Mouse (Mus musculus): ENCODE results near the gene Macrod2. TPM values are rescaled to one million over a fixed set of nuclear protein-coding genes. Genes with fewer than 3 reads are reported as not detected.
A peak's percentile ranks its signal among the peaks of the same experiment; 100 is the strongest.

The Macrod2 gene
- polyA plus RNA-seq, 1 experiment from 2014 or later: 34.8 TPM

DNA sequence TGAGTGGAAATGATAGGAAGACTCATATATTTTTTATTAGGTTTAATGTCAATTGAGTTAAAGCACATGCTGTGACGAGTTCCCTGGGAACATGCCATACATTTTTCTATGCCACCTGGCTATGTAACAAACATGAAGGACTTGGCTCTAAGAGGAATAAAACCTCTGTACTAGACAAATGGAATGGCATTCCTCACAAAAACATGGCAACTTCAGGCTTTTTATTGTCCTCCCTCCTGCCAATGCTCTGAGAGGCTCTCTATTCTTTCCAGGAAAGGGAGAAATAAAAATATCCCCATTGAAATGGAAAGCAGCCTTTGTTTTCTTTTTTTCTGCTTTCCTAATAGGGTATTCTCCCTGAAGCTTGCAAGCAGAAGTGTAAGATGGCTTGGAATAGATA is 1559.7 kb downstream of the Macrod2 start:
- H3K27ac ChIP-seq: no peak overlapping the region
- no peaks in the 10 kb centered on the region for H3K36me3 ChIP-seq
- no peak for ATAC-seq (replicated peaks; ENCODE audit: low FRiP score)

GRCm38 (mm10) chr2:141955197-141955596 is 1560.1 kb downstream of the Macrod2 start:
- Histone ChIP-seq H3K27ac (no peak overlapping the region), H3K4me1 (no peaks in the 10 kb centered on the region), H3K9ac (no peak overlapping the region), H3K4me3 (replicated peaks) (no peak overlapping the region), H3K4me2 (no peak overlapping the region), H3K27me3 (no peaks in the 10 kb centered on the region), H3K9me3 (replicated peaks) (no peaks in the 10 kb centered on the region), H3K36me3 (no peaks in the 10 kb centered on the region)
- ATAC-seq (replicated peaks; ENCODE audit: low FRiP score): no peak
- 41% methylated on average over 3 of the region's 3 CpGs for WGBS

More for the DNA sequence above, 1559.7 kb downstream of the Macrod2 start:
- Histone ChIP-seq H3K4me1 (no peaks in the 10 kb centered on the region), H3K27me3 (no peaks in the 10 kb centered on the region), H3K9ac (no peak overlapping the region), H3K4me2 (no peak overlapping the region), H3K4me3 (replicated peaks) (no peak overlapping the region), H3K9me3 (replicated peaks) (no peaks in the 10 kb centered on the region)
- 78% methylated on average over 1 of the region's 1 CpGs for WGBS

GRCm38 (mm10) chr2:141962868-141963267 is 1567.8 kb downstream of the Macrod2 start:
- no peaks in the 10 kb centered on the region for H3K27me3 ChIP-seq
- no peak overlapping the region for H3K4me3 ChIP-seq (replicated peaks)
- H3K27ac ChIP-seq: no peak overlapping the region
- no peaks in the 10 kb centered on the region for H3K36me3 ChIP-seq
- no peaks in the 10 kb centered on the region for H3K4me1 ChIP-seq
- 56% methylated on average over 1 of the region's 1 CpGs for WGBS
- no peaks in the 10 kb centered on the region for H3K9me3 ChIP-seq (replicated peaks)
- ATAC-seq (replicated peaks; ENCODE audit: low FRiP score): no peak
- H3K9ac ChIP-seq: no peak overlapping the region
- H3K4me2 ChIP-seq: no peak overlapping the region

DNA sequence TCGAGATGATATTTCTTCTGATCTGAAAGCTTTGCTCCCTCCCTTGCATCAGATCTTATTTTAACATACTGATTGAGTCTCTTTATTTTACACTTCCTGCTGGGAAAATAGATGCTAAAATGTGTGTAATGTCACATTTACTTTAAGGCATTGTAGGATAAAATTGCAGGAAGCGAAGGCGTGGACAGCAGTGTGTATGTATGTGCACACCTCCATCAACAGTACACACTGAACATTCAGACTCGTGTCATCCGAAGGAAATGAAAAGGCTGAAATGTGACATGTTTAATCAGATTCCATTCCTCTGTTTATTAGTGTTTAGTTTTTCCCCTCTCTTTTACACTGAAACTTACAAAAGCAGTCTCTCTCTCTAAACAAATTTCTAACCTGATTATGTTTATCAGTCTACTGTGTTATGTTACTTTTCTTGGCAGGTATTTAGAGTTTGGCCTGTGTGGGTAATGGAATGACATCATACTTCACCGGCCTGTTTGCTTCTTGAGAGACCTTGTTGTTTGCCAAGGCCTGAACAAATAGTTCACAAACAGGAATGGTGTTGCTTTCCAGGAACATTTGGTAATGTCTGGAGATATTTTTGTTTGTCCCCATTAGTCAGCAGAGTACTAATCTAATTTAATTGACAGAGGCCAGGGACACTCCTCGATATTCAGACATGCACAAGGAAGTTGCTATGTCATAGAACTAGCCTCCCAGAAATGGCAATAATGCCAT is 1588.7 kb downstream of the Macrod2 start:
- 83% methylated on average over 7 of the region's 7 CpGs for WGBS

GRCm38 (mm10) chr2:141998901-141999300 is 1603.8 kb downstream of the Macrod2 start:
- H3K27ac ChIP-seq: no peak overlapping the region
- H3K4me2 ChIP-seq: no peak overlapping the region
- no peaks in the 10 kb centered on the region for H3K27me3 ChIP-seq
- no peaks in the 10 kb centered on the region for H3K9me3 ChIP-seq (replicated peaks)
- ATAC-seq (replicated peaks; ENCODE audit: low FRiP score): no peak
- no peaks in the 10 kb centered on the region for H3K4me1 ChIP-seq
- no peaks in the 10 kb centered on the region for H3K36me3 ChIP-seq
- 82% methylated on average over 6 of the region's 6 CpGs for WGBS
- H3K9ac ChIP-seq: no peak overlapping the region
- H3K4me3 ChIP-seq (replicated peaks): no peak overlapping the region

More for the DNA sequence above, 1588.7 kb downstream of the Macrod2 start:
- no peak overlapping the region for H3K4me3 ChIP-seq (replicated peaks)
- H3K4me2 ChIP-seq: no peak overlapping the region
- ATAC-seq (replicated peaks; ENCODE audit: low FRiP score): no peak
- H3K9me3 ChIP-seq (replicated peaks): no peaks in the 10 kb centered on the region
- no peaks in the 10 kb centered on the region for H3K36me3 ChIP-seq
- H3K27me3 ChIP-seq: no peaks in the 10 kb centered on the region
- H3K27ac ChIP-seq: no peak overlapping the region
- H3K4me1 ChIP-seq: no peaks in the 10 kb centered on the region
- no peak overlapping the region for H3K9ac ChIP-seq

- Histone ChIP-seq H3K4me2 (no peak overlapping the region), H3K27ac (no peak overlapping the region), H3K4me3 (replicated peaks) (no peak overlapping the region), H3K36me3 (no peaks in the 10 kb centered on the region), H3K9me3 (replicated peaks) (no peaks in the 10 kb centered on the region), H3K9ac (no peak overlapping the region), H3K4me1 (no peaks in the 10 kb centered on the region), H3K27me3 (no peaks in the 10 kb centered on the region)
- ATAC-seq (replicated peaks; ENCODE audit: low FRiP score): 0 out of 2 replicates have a peak, but pooled peaks have one; percentile 54
- 58% methylated on average over 4 of the region's 4 CpGs for WGBS
These were observed 1629.5 kb downstream of the Macrod2 start for GRCm38 (mm10) chr2:142024534-142025155.

GRCm38 (mm10) chr2:142026721-142027120 is 1631.6 kb downstream of the Macrod2 start:
- Histone ChIP-seq H3K4me1 (0 out of 2 replicates have a peak, but pooled peaks cover 3% of the 10 kb centered on the region), H3K36me3 (no peaks in the 10 kb centered on the region), H3K4me2 (no peak overlapping the region), H3K27ac (no peak overlapping the region), H3K9me3 (replicated peaks) (no peaks in the 10 kb centered on the region), H3K9ac (no peak overlapping the region), H3K27me3 (no peaks in the 10 kb centered on the region), H3K4me3 (replicated peaks) (no peak overlapping the region)
- no peak for ATAC-seq (replicated peaks; ENCODE audit: low FRiP score)

DNA sequence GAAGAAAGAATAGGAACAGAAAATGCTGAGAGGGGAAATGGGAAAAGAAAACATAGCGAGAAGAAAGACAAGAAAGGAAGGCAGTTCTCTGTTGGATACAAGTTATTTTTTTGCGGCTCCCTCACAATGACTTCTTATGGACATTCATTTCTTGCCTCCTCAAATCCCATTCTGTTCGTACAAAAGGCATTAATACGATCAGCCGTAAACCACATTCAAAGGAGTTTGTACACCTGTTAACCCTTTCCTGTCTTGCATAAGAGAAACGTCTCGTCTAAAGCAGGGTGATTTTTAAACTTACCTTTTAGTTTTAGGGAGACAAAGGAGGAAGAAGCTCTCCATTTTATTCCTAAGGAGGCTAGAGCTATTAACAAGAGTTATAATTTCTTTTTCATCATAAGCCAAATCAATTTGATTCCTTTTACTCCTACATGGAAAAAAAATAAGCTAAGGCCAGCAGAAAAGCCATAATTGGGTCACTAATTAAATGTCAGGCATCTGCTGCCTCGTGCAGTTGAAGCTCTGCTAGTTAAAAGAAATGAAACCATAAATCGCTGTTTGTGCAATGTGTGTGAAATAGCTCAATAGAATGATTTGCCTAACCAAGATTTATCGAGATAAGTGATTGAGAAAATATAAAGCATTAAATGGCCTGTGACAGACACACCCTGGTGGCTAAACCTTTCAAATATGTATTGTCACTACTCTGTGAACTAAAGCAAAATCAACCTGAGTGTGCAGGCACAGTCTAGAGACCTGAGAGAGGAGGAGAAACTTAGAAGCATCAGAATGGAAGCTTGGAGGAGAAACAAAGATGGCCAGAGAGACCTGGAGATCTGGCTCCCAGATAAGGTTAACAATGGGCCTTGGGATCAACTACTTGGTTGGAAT is 1635.9 kb downstream of the Macrod2 start:
- Histone ChIP-seq H3K9ac (no peak overlapping the region), H3K9me3 (replicated peaks) (no peaks in the 10 kb centered on the region), H3K27ac (no peak overlapping the region), H3K4me1 (0 out of 2 replicates have a peak, but pooled peaks cover 3% of the 10 kb centered on the region), H3K4me3 (replicated peaks) (no peak overlapping the region), H3K27me3 (no peaks in the 10 kb centered on the region), H3K4me2 (no peak overlapping the region), H3K36me3 (no peaks in the 10 kb centered on the region)
- 47% methylated on average over 10 of the region's 10 CpGs for WGBS
- no peak for ATAC-seq (replicated peaks; ENCODE audit: low FRiP score)

DNA sequence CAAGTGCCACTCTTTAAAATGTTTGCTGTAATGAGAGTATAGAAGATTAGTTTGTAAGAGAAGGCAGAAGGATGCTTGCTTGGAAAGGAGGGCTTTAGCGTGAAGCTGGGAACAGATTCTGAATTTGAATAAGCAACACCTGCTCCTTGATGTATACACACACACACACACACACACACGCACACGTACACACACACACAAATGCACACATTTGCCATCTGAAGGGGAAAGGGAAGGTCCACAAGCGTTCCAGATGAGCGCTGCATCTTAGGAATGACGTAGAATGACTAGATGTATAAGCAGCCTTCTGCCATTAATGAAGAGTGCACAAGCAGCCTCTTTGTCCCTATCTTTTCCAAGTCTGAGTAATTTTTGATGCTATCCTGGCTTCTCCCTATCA is 1660.5 kb downstream of the Macrod2 start:
- ATAC-seq (replicated peaks; ENCODE audit: low FRiP score): no peak
- WGBS: 95% methylated on average over 6 of the region's 6 CpGs
- Histone ChIP-seq H3K9me3 (replicated peaks) (no peaks in the 10 kb centered on the region), H3K4me3 (replicated peaks) (no peak overlapping the region), H3K27me3 (no peaks in the 10 kb centered on the region), H3K4me1 (peaks cover 7% of the 10 kb centered on the region), H3K27ac (no peak overlapping the region), H3K36me3 (no peaks in the 10 kb centered on the region), H3K4me2 (no peak overlapping the region), H3K9ac (no peak overlapping the region)

GRCm38 (mm10) chr2:142057889-142058750 is 1663.0 kb downstream of the Macrod2 start:
- Histone ChIP-seq H3K36me3 (no peaks in the 10 kb centered on the region), H3K9me3 (replicated peaks) (no peaks in the 10 kb centered on the region), H3K4me2 (no peak overlapping the region), H3K27ac (no peak overlapping the region), H3K27me3 (no peaks in the 10 kb centered on the region), H3K4me1 (peaks cover 7% of the 10 kb centered on the region), H3K4me3 (replicated peaks) (no peak overlapping the region), H3K9ac (no peak overlapping the region)
- 41% methylated on average over 14 of the region's 14 CpGs for WGBS
- ATAC-seq (replicated peaks; ENCODE audit: low FRiP score): no peak; the same call in 1 of the 2 replicates

GRCm38 (mm10) chr2:142058751-142059090 is 1663.6 kb downstream of the Macrod2 start:
- Histone ChIP-seq H3K27ac (no peak overlapping the region), H3K4me2 (no peak overlapping the region), H3K9me3 (replicated peaks) (no peaks in the 10 kb centered on the region), H3K9ac (no peak overlapping the region), H3K4me1 (peaks cover 7% of the 10 kb centered on the region), H3K36me3 (no peaks in the 10 kb centered on the region), H3K27me3 (no peaks in the 10 kb centered on the region), H3K4me3 (replicated peaks) (no peak overlapping the region)
- whole genome bisulfite sequencing: 47% methylated on average over 2 of the region's 2 CpGs
- no peak for ATAC-seq (replicated peaks; ENCODE audit: low FRiP score)

Measured in kidney, embryonic 15.5 days (tissue).